Mouse (Mus musculus): ENCODE results near the gene Serpina6.

The Serpina6 gene

GRCm38 (mm10) chr12:103655123-103656044 is 1.6 kb downstream of the Serpina6 start:
- in situ Hi-C loops (cut with MboI) = no loop called here

GRCm38 (mm10) chr12:103653836-103654235 is 3.2 kb downstream of the Serpina6 start:
- in situ Hi-C loops (cut with MboI) = no loop called here

GRCm38 (mm10) chr12:103646314-103646713 is 10.7 kb downstream of the Serpina6 start:
- in situ Hi-C loops (cut with MboI) = no loop called here

GRCm38 (mm10) chr12:103644601-103645000 is 12.4 kb downstream of the Serpina6 start:
- in situ Hi-C loops (cut with MboI) = no loop called here

GRCm38 (mm10) chr12:103643818-103644217 is 13.2 kb downstream of the Serpina6 start:
- in situ Hi-C loops (cut with MboI) = no loop called here

GRCm38 (mm10) chr12:103643336-103643735 is 13.7 kb downstream of the Serpina6 start:
- in situ Hi-C loops (cut with MboI) = no loop called here

- in situ Hi-C loops (cut with MboI) = no loop called here
Observed at GRCm38 (mm10) chr12:103635846-103636245, 21.2 kb downstream of the Serpina6 start.

GRCm38 (mm10) chr12:103634430-103634829 is 22.6 kb downstream of the Serpina6 start:
- in situ Hi-C loops (cut with MboI) = no loop called here

GRCm38 (mm10) chr12:103631203-103631612 is 25.8 kb downstream of the Serpina6 start, which contains the start of gene Serpina10:
Gene Serpina10 (minus strand): TSS chr12:103631444.
- in situ Hi-C loops (cut with MboI) = no loop called here

- in situ Hi-C loops (cut with MboI) = no loop called here
Observed at GRCm38 (mm10) chr12:103616860-103617261, 40.2 kb downstream of the Serpina6 start.

- in situ Hi-C loops (cut with MboI) = no loop called here
Observed at GRCm38 (mm10) chr12:103615734-103616133, 41.3 kb downstream of the Serpina6 start.

- in situ Hi-C loops (cut with MboI) = no loop called here
Observed at GRCm38 (mm10) chr12:103615141-103615540, 41.9 kb downstream of the Serpina6 start.

- in situ Hi-C loops (cut with MboI) = no loop called here
Observed at GRCm38 (mm10) chr12:103601839-103602238, 55.2 kb downstream of the Serpina6 start.

- in situ Hi-C loops (cut with MboI) = no loop called here
Observed at GRCm38 (mm10) chr12:103600364-103600763, 56.6 kb downstream of the Serpina6 start.

- in situ Hi-C loops (cut with MboI) = no loop called here
Observed at GRCm38 (mm10) chr12:103598411-103598810, 58.6 kb downstream of the Serpina6 start.

Measured in mature B cell (primary cell).